16 mouse cellular contexts compared by ENCODE assay signal in genomic region chr10:63161240-63161639, GRCm38 (mm10). TPM values are rescaled to one million over a fixed set of nuclear protein-coding genes. Genes with fewer than 3 reads are reported as not detected.
A peak's percentile ranks its signal among the peaks of the same experiment; 100 is the strongest.
DNase-seq lines count a peak whose midpoint lies in the region; ATAC-seq lines count a peak whose summit lies in the region.
"Had no signal": no experiment of that assay in that cellular context is flagged by ENCODE, and none has a peak within 500 bp of the region (broad histone marks: within the 10 kb centered on the region; RNA-seq: fewer than 3 reads in every experiment).

No protein-coding gene starts in this region.

- H3K9ac ChIP-seq in stomach, embryonic 15.5 days = no peak overlapping the region
- H3K9ac ChIP-seq: forebrain, embryonic 12.5 days; hindbrain, embryonic 12.5 days had no signal

- intact Hi-C loops in heart, postnatal 36 days (cut with DNase I) = no loop called here

- no peak overlapping the region for H3K4me2 ChIP-seq in stomach, embryonic 15.5 days
- H3K4me2 ChIP-seq: forebrain, embryonic 12.5 days; hindbrain, embryonic 12.5 days had no signal

- ATAC-seq in stomach, embryonic 15.5 days (ENCODE audit: insufficient read depth, low FRiP score, low read depth) = peak; percentile 53; the same call in 1 of the 2 replicates
- ATAC-seq: intestine, postnatal 0 days had no signal

- no peaks in the 10 kb centered on the region for H3K9me3 ChIP-seq in stomach, embryonic 15.5 days
- H3K9me3 ChIP-seq: embryonic facial prominence, embryonic 10.5 days; forebrain, embryonic 12.5 days; hindbrain, embryonic 12.5 days had no signal

- H3K27me3 ChIP-seq in stomach, embryonic 15.5 days (replicated peaks) = no peaks in the 10 kb centered on the region
- H3K27me3 ChIP-seq: CH12.LX; forebrain, embryonic 12.5 days; hindbrain, embryonic 12.5 days had no signal

- H3K36me3 ChIP-seq in stomach, embryonic 15.5 days = no peaks in the 10 kb centered on the region
- H3K36me3 ChIP-seq: embryonic facial prominence, embryonic 10.5 days; forebrain, embryonic 12.5 days; hindbrain, embryonic 12.5 days had no signal

- H3K4me1 ChIP-seq in stomach, embryonic 15.5 days = no peaks in the 10 kb centered on the region
- H3K4me1 ChIP-seq: embryonic facial prominence, embryonic 10.5 days; forebrain, embryonic 12.5 days; hindbrain, embryonic 12.5 days had no signal

- no peak overlapping the region for H3K27ac ChIP-seq in stomach, embryonic 15.5 days
- H3K27ac ChIP-seq: embryonic facial prominence, embryonic 10.5 days; forebrain, embryonic 12.5 days; hindbrain, embryonic 12.5 days had no signal

- DNase-seq in heart, postnatal 4 days = peak; percentile 41
- no peak for DNase-seq in heart, postnatal 36 days
- peak; percentile 9 for DNase-seq in c-Kit-negative CD71-positive TER-119-positive erythroid progenitor cells, embryonic 14.5 days (ENCODE audit: low read depth, low spot score)
- DNase-seq in liver = peak; percentile 75
- no peak for DNase-seq in cerebellum, adult 8-10 months
- DNase-seq in B cell, adult 2 months = no peak
- DNase-seq: adrenal gland, adult 2 months; lung, postnatal 10 days; right cerebral cortex, postnatal 25 days; thymus, postnatal 36 days had no signal

- WGBS in stomach, embryonic 15.5 days = 49% methylated on average over 5 of the region's 5 CpGs

- no peak overlapping the region for H3K4me3 ChIP-seq in stomach, embryonic 15.5 days (replicated peaks)
- H3K4me3 ChIP-seq: embryonic facial prominence, embryonic 10.5 days; forebrain, embryonic 12.5 days; hindbrain, embryonic 12.5 days had no signal

RNA-seq across cellular contexts. Expression of gene Mypn, which starts 42.5 kb away (rescaled TPM):
- 10 to 100 TPM; 69.3 to 75.7 TPM for total RNA-seq in heart, postnatal 4 days (2021)
- total RNA-seq in heart, postnatal 36 days (2021) = 100 to 1,000 TPM in 1 of 2 experiments, 10 to 100 TPM in 1; 96.7 to 105 TPM
- 0.06 TPM in 2 replicates for polyA plus RNA-seq in stomach, embryonic 15.5 days (2015; fragmentation: Nextera tagmentation; extraction: Ambion mirVana)
- polyA plus RNA-seq: embryonic facial prominence, embryonic 10.5 days; forebrain, embryonic 12.5 days had no signal

Comparison
In these comparisons a context has a peak if more than half of its experiments do, and no peak if none do; other contexts are left out.
1. DNase-seq: peak in heart, postnatal 4 days (single experiment), c-Kit-negative CD71-positive TER-119-positive erythroid progenitor cells, embryonic 14.5 days (single experiment) and liver (single experiment); none in heart, postnatal 36 days (0 of 2), cerebellum, adult 8-10 months (single experiment) and B cell, adult 2 months (0 of 2).